Mouse (Mus musculus) heart, adult 2 months (tissue): ENCODE results near the gene Ap4s1.

Experiments
- CTCF ChIP-seq: fragments of 200-600 bp; IDR thresholded peaks from 2 replicates; pipeline ENCODE4 v1.8.1; 2022; ENCODE audit warnings: antibody characterized with exemption, mild to moderate bottlenecking, moderate library complexity
- EP300 ChIP-seq: fragments of 200-500 bp; IDR thresholded peaks from 2 replicates; pipeline ENCODE4 v1.6.1; 2011; ENCODE audit warnings: low read depth, low read length, control low read depth; ENCODE audit not compliant: insufficient read depth
- POLR2A ChIP-seq: fragments of 200-500 bp; IDR thresholded peaks from 2 replicates; pipeline ENCODE4 v1.6.1; 2011; ENCODE audit warnings: mild to moderate bottlenecking, low read depth, low read length, control low read depth; ENCODE audit not compliant: insufficient read depth

DNA sequence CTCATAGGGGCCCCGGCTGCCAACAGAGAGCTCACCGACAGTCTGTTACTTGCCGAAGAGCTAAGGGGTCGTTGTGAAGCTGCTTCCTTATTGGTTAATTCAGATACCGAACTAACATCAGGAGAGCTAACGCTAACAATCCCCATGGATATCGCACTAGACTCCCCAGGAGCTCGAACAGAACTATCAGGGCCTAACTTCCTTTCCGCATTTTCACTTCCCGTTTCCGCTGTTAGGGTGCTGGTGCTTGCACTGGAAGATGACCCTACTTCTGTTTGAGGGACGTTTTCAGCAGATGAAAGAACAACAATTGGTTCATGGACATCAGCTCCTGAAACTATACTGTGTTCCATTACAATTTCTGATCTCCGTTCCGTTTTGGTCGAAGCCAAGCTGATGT, 77.9 kb downstream of the Ap4s1 start:
- TF ChIP-seq CTCF: no peak
- no peak for TF ChIP-seq POLR2A
- TF ChIP-seq EP300: no peak
